Mouse (Mus musculus) bone marrow macrophage, adult 2 months (primary cell): ENCODE measurements around the gene Tmem121. TPM values are rescaled to one million over a fixed set of nuclear protein-coding genes. Genes with fewer than 3 reads are reported as not detected.

Experiments
- H3K27ac ChIP-seq: 2 replicates; pipeline ENCODE4 v1.5.1; 2012; ENCODE audit warnings: low read depth, low read length; ENCODE audit not compliant: insufficient read depth
- H3K4me1 ChIP-seq: 2 replicates; pipeline ENCODE4 v1.6.1; 2012; ENCODE audit warnings: low read length; ENCODE audit not compliant: control insufficient read depth, insufficient read depth
- H3K4me3 ChIP-seq: 2 replicates; pipeline ENCODE4 v1.5.1; 2012; ENCODE audit warnings: mild to moderate bottlenecking, low read length, moderate library complexity; ENCODE audit not compliant: insufficient read depth
- CTCF ChIP-seq: IDR thresholded peaks from 2 replicates; pipeline ENCODE4 v1.5.1; 2012; ENCODE audit warnings: low read depth, mild to moderate bottlenecking, low read length, moderate library complexity
- POLR2A ChIP-seq: IDR thresholded peaks from 2 replicates; pipeline ENCODE4 v1.6.1; 2012; ENCODE audit warnings: mild to moderate bottlenecking, low read depth, low read length, borderline replicate concordance
- polyA plus RNA-seq: library from polyadenylated mRNA; stranded (reverse); fragments of >200 nt; gene quantifications from 2 replicates; pipeline ENCODE4 v1.2.4, GENCODE M21; 2012; ENCODE audit not compliant: missing spikeins, insufficient read depth, insufficient read length

Gene Tmem121
- polyA plus RNA-seq, 1 experiment, result not detected

DNA sequence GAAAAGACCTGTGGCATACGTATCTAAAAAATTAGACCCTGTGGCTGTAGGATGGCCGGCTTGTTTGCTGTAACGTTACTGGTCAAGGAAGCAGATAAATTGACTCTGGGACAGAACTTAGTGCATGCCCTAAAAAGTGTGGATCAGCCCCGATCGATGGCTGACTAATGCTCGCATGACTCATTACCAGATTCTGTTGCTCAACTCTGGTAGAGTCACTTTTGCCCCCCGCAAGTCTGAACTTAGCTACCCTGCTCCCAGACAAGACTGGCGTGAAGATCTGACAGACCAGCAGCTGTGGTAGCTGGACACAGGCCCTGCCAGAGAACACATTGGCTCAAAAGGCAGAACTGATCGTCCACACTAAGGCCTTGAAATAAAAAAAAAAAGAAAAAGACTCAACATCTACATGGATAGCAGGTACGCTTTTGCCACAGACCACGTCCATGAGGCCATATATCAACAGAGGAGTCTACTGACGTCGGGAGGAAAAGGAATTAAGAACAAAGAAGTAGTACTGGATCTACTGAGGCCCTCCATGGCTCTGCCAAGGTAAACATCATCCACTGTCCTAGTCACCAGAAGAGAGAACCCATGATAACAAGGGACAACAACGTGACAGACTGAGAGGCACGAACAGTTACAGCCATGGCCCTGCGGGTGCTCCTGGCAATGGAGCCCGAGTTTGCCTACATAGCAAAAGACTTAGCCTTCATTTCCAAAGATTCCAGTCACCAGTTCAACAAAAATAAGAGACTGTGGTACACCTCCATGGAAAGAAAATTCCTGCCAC is 25.1 kb downstream of the Tmem121 start:
- Histone ChIP-seq H3K4me3 (no peak overlapping the region), H3K4me1 (peaks cover 14% of the 10 kb centered on the region), H3K27ac (peak overlapping the region; percentile 36)
- TF ChIP-seq CTCF, result no peak
- no peak for TF ChIP-seq POLR2A

DNA sequence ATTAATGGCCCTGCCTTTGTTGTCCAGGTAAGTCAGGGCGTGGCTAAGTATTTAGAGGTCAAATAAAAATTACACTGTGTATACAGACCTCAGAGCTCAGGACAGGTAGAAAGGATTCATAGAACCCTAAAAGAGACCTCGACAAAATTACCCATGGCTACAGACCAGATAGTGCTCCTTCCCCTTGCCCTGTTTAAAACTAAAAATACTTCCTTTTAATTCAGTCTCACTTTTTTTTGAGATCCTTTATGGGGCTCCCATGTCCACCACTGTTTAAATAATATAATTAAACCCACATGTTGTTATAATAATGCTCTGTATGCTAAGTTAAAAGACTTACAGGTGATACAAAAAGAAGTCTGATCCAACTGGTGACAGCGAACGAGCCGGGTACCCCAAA is 26.0 kb downstream of the Tmem121 start:
- no peak for TF ChIP-seq CTCF
- TF ChIP-seq POLR2A, result no peak
- H3K27ac ChIP-seq, result no peak overlapping the region
- H3K4me3 ChIP-seq, result no peak overlapping the region
- peaks cover 14% of the 10 kb centered on the region for H3K4me1 ChIP-seq

DNA sequence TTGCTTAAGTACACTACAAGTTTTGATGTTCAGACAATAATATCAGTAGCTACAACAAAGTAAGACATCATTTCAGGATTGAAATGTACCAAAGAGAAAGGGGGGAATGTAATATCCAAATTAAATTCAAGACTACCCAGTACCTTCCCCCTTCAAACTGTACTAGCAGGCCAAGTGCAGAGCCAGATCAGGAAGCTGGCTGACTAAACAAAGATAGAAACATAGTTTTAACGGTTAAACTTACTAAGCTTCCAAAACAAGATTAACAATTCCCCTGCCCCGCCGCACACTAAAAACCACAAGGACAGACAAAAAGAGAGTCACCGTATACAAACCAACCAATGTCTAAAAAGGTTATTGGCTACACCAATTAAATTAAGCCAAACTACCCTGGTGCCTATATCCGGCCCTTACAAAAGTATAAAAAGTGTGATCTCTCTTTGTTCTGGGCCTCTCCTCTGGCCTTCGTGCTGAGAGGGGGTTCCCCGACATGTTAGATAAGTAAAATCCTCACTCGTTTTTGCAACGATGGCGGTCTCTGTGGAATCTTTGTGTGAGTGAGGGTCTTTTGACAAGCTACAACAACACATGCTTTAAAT is 26.7 kb downstream of the Tmem121 start:
- TF ChIP-seq CTCF, result no peak
- TF ChIP-seq POLR2A, result no peak
- Histone ChIP-seq H3K4me3 (no peak overlapping the region), H3K27ac (no peak overlapping the region), H3K4me1 (peaks cover 15% of the 10 kb centered on the region)

DNA sequence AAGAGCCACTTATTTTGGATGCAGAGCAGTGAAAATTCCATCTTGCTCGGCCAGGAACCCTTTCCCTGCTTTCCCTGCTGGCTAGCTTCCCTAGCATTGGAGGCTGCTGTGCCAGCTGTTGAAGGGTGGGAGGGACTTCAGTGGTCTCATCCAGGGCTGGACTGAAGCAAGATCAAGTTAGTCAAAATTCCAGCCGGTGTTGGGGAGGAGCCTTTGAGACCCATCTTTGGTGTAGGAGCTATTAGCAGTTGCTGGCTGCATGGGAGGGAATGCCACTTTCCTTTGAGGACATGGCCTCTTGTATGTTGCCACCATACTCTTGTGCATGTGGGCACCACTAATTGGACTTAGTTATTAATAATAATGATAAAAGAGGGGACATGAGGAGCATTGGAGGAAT is 27.5 kb downstream of the Tmem121 start:
- Histone ChIP-seq H3K4me1 (peaks cover 19% of the 10 kb centered on the region), H3K27ac (no peak overlapping the region), H3K4me3 (no peak overlapping the region)
- no peak for TF ChIP-seq POLR2A
- TF ChIP-seq CTCF, result no peak

DNA sequence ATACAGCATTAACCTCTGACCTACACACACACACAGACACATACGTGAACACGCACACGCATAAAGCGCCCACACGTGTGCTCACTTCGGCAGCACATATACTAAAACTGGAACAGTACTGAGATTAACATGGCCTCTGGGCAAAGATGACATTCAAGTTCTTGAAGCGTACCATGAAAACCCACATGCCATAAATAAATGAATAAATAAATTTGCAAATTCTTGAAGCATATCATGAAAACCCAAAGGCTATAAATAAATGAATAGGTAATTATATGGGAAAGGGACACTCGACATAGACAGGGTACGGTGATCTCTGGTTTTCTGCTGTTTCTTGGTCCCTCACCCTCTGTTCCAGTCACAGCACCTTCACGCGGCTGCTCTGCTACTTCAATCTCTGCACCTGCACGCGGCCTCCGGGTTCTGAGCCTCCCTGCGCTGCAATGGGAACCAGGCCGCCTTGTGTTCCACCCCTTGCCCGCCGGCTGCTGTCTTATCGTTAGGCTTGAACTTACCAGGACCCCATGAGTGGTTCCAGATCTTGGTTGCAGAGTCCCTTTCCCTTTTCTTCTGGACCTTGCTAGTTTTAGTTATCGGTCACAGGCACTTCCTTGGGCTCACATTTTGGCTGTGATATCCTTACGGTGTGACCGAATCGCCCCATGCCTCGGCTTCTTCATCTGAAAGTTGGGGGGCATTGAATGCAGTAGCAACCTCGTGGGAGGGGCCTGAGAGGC is 28.5 kb downstream of the Tmem121 start:
- TF ChIP-seq POLR2A, result no peak
- no peak for TF ChIP-seq CTCF
- no peak overlapping the region for H3K27ac ChIP-seq
- peaks cover 19% of the 10 kb centered on the region for H3K4me1 ChIP-seq
- no peak overlapping the region for H3K4me3 ChIP-seq

DNA sequence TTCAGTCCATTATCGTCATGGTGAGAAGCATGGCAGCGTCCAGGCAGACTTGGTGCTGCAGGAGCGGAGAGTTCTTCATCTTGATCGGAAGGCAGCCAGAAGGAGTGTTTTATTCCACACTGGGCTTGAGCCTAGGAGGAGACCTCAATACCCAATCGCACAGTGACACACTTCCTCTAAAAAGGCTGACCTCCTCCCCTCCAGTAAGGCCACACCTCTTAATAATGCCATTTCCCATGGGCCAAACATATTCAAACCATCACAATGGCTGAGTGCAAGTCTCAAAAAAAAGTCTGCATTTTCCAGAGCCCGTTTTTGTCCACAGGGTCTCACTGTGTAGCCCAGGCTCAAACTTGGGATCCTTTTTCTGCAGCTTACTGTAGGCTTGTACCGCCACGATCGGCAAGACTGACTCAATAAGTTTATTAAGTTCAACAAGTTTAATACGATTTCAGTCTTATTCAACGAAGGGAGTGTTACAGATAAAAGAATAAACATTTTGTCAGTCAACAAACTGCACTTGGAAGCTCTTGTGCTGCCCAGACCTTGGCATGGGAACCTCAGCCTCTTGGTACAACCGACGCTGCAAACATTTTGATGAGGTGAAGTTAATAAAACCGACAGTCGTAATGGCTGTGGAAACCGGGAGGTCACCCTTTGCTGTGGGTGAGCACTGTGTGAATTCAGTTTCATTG is 29.4 kb downstream of the Tmem121 start:
- TF ChIP-seq CTCF (no peak), POLR2A (no peak)
- Histone ChIP-seq H3K4me3 (no peak overlapping the region), H3K4me1 (peaks cover 17% of the 10 kb centered on the region), H3K27ac (no peak overlapping the region)

DNA sequence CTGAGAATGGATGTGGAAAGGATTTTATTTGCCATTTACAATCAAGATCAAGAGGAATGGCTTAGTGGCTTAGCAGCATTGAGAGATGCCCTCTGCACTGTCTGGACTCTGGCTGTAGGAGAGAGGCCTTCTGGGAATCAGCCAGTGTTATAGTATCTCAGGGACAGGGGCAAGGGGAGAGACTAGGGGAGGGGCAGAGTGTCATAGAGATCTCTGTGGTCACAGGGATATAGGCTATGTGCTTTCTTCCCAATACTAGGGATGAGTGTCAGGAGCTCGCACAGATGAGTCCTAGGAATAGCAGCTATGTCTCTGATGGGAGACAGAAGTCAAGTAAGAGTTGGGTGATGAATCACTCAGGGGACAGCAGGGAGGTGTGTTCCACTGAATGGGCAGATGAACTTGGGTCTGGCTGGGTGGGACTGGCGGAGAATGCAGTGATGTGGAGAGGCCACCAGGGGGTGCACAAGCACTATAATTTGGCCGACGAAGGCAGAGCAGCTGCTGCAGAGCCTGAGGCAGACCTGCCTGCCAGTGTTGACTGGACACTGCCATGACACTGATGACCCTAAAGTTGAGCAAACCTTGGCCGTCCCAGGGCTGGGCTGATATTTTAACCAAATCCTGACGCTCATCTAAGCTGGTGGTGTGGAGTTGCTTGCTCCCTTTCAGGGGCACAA is 30.1 kb downstream of the Tmem121 start:
- TF ChIP-seq CTCF (peak; percentile 41; the same call in 1 of the 2 replicates), POLR2A (no peak)
- H3K27ac ChIP-seq, result no peak overlapping the region
- H3K4me1 ChIP-seq, result peaks cover 11% of the 10 kb centered on the region

DNA sequence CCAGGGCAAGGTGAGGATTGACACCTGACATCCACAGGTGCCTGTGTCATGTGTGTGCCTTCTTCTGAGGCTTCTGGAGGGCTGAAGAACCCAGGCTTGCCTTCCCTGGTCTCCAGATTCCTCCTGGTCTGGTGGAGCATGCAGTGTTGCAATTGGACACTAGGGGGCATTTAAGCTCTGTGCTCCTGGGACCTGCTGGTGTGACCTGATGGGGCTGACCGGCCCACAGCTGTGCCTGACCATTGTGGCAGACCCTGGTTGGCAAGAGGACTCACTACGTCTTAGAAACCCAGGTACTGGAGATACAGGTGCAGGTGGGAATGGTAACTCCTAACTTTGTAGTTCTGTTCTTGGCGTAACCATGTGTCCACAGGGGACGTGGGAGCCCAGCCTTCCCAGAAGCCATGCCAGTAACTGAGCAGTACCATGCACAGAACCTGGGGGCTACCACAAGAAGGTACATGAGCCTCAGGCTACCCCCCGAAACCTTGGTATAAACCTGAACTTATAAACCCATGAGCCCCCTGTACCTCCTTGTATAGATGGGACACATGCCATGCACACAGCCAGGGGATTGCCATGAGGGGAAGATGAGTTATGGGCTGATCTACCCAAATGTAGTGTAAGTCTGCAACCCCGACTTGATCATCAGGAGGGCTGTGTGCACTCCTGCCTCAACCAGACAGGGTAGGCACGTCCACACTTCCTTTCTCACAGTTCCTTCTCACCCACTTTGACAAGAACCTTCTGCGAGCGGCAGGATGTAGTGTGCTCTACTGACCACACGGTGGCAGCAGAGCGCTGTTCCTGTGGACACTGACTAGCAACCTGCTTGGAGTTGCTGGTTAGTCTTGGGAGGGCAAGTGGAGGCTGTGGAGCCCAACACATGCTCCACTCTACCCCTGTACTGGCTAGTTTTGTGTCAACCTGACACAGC is 31.8 kb downstream of the Tmem121 start:
- peaks cover 5% of the 10 kb centered on the region; the same call in 1 of the 2 replicates for H3K4me1 ChIP-seq
- H3K27ac ChIP-seq, result no peak overlapping the region
- TF ChIP-seq CTCF (peak; percentile 64), POLR2A (no peak)
- no peak overlapping the region for H3K4me3 ChIP-seq

More for the DNA sequence above, 30.1 kb downstream of the Tmem121 start:
- no peak overlapping the region for H3K4me3 ChIP-seq

DNA sequence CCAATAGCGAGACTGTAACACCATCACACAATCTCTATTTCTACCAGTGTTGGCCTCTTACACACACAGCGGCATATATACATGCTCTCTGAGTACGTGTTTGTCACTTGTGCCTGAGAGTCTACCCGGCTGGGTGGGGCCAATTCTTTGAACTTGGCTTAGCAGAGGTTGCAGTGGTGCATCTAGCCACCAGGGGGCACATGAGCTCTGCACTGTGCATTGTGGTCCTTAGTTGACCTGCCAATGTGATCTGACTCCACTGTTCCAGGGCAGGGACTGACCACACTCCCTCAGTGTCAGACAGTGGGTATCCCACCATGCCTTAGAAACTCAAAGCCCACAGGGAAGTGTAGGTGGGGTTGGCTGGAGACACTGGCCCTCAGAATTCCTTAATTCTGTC is 34.1 kb downstream of the Tmem121 start:
- TF ChIP-seq CTCF (peak; percentile 52), POLR2A (no peak)
- H3K4me3 ChIP-seq, result no peak overlapping the region
- peaks cover 5% of the 10 kb centered on the region; the same call in 1 of the 2 replicates for H3K4me1 ChIP-seq
- H3K27ac ChIP-seq, result no peak overlapping the region
